Mouse (Mus musculus) forebrain, embryonic 14.5 days (tissue): ENCODE results near the gene Bcl7c. TPM values are rescaled to one million over a fixed set of nuclear protein-coding genes. Genes with fewer than 3 reads are reported as not detected.
"Not testable (repeated sequence)": the region's sequence is repeated elsewhere in the genome, so short reads cannot be mapped to it uniquely, and the experiment has no call there.

Source experiments
- ATAC-seq: fragments of 200-750 bp; cut with Nextera tagmentation; 2 replicates; pipeline ENCODE4 v1.8.0; 2017; ENCODE audit warnings: mild to moderate bottlenecking, moderate library complexity
- DNase-seq: peaks from one replicate; pipeline ENCODE4 v3.0.0-alpha.2; 2015; ENCODE audit warnings: low spot score
- H3K27ac ChIP-seq: fragments of 300-500 bp; sonication (generic); 2 replicates; pipeline ENCODE4 v1.5.1; 2014; ENCODE audit warnings: low read depth, mild to moderate bottlenecking, control low read depth, low read length, moderate library complexity
- H3K27me3 ChIP-seq: fragments of 300-500 bp; sonication (generic); replicated peaks from 2 replicates; pipeline ENCODE4 v1.6.1; 2014; ENCODE audit warnings: low read length, control low read depth, mixed read lengths; ENCODE audit not compliant: control insufficient read depth, insufficient read depth
- H3K36me3 ChIP-seq: fragments of 300-500 bp; sonication (generic); 2 replicates; pipeline ENCODE4 v1.6.1; 2014; ENCODE audit warnings: low read length, control low read depth; ENCODE audit not compliant: control insufficient read depth, insufficient read depth
- H3K4me1 ChIP-seq: fragments of 300-500 bp; sonication (generic); 2 replicates; pipeline ENCODE4 v1.6.1; 2014; ENCODE audit warnings: antibody characterized with exemption, low read length, control low read depth; ENCODE audit not compliant: control insufficient read depth, insufficient read depth
- H3K4me2 ChIP-seq: fragments of 300-500 bp; sonication (generic); 2 replicates; pipeline ENCODE4 v1.6.1; 2014; ENCODE audit warnings: mild to moderate bottlenecking, control low read depth, low read length
- H3K4me3 ChIP-seq: fragments of 300-500 bp; sonication (generic); 2 replicates; pipeline ENCODE4 v1.5.1; 2014; ENCODE audit warnings: low read depth, low read length, control low read depth
- H3K9ac ChIP-seq: fragments of 300-500 bp; sonication (generic); 2 replicates; pipeline ENCODE4 v1.6.1; 2014; ENCODE audit warnings: mild to moderate bottlenecking, low read length, control low read depth, moderate library complexity
- H3K9me3 ChIP-seq: fragments of 300-500 bp; sonication (generic); replicated peaks from 2 replicates; pipeline ENCODE4 v1.6.1; 2016; ENCODE audit warnings: low read length, control low read depth, mixed read lengths; ENCODE audit not compliant: control insufficient read depth
- WGBS: fragments of 180-500 bp; shearing (Covaris S2); extraction: QIAGEN DNeasy Blood & Tissue Kit; methylation state at CpG from one replicate; pipeline ENCODE4 v1.1.7; 2014; 5-methylcytosine and 5-hydroxymethylcytosine counted together
- polyA plus RNA-seq: library from polyadenylated mRNA; unstranded; fragments of >200 nt; fragmentation: Nextera tagmentation; extraction: Ambion mirVana; gene quantifications from 2 replicates; pipeline ENCODE4 v1.2.1, GENCODE M21; 2014

The Bcl7c gene
- polyA plus RNA-seq, 1 experiment from 2014 or later = 45.7 TPM

DNA sequence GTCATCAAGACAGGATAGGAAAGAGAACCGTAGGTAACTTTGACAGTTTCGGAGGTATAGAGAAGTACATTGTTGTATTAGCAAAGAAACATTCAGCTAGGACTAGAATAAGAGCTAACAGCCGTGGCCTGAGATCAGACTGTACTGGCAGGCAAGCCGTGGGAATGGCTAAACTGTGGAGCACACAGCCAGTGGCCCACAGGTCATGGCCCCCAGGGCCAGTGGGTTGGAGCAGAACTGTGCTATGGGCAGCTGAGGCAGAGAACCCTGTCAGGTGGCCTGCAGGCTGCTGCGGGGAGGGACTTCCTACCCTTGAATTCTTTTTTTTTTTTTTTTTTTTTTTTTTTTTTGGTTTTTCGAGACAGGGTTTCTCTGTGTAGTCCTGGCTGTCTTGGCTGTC, 59.5 kb downstream of the Bcl7c start:
- ATAC-seq = no peak
- Histone ChIP-seq H3K4me2 (no peak overlapping the region), H3K4me1 (no peaks in the 10 kb centered on the region), H3K27ac (no peak overlapping the region), H3K9me3 (no peaks in the 10 kb centered on the region), H3K27me3 (no peaks in the 10 kb centered on the region), H3K36me3 (no peaks in the 10 kb centered on the region), H3K4me3 (no peak overlapping the region), H3K9ac (no peak overlapping the region)
- WGBS = 90% methylated on average over 6 of the region's 6 CpGs
- no peak for DNase-seq

DNA sequence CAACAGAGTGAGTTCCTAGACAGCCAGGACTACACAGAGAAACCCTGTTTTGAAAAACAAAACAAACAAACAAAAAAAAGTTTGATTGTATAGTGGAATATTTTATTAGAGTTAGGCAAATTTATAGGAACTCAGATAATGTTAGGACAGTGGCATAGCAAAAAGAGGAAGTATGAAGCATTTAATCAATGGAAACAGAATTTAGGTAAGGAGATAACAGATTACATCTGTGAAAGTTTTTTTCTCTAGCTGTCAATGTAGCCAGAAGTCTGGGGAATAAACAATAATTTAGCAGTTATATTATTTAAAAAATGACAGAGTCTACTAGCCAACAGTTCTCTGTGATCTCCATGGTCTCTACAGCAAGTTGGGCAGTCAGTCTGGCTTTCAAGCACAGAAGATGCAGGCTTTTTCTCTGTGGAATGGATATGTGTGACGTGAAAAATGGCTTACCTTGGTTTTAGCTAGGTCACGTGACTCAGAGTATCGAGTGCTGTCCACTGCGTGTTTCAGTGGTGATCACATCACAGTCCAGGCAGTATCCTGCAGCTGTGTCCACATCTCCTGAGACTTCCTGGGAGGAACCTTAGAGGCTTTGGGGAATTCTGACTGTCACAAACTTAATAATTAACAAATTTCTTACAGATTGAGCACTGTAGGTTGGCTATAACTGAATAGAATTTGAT, 60.1 kb downstream of the Bcl7c start:
- DNase-seq (no peak), ATAC-seq (no peak)
- 89% methylated on average over 4 of the region's 4 CpGs for WGBS
- H3K36me3 ChIP-seq = no peaks in the 10 kb centered on the region
- no peak overlapping the region for H3K27ac ChIP-seq
- H3K9ac ChIP-seq = no peak overlapping the region
- H3K4me1 ChIP-seq = no peaks in the 10 kb centered on the region
- H3K27me3 ChIP-seq = no peaks in the 10 kb centered on the region
- no peak overlapping the region for H3K4me2 ChIP-seq
- H3K9me3 ChIP-seq = no peaks in the 10 kb centered on the region
- H3K4me3 ChIP-seq = no peak overlapping the region

DNA sequence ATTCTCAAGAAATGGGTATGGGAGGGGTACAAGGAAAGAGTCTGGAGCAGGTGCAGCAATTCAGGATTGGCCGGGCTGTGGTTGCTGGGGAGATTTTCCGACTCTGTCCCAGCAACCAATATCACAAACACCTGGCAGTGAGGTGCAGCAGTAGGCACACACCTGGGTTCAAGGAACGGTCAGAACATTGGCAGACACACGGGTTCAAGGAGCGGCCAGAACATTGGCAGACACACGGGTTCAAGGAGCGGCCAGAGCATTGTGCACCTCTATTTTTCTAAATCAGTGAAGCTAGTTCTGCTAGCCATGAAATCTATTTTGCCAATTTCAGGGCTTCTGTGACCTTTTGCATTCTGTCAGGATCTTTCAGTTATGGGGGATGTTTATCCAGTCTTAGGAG, 61.2 kb downstream of the Bcl7c start:
- not testable (repeated sequence) for H3K36me3 ChIP-seq, H3K4me2 ChIP-seq, ATAC-seq, H3K27ac ChIP-seq, DNase-seq, H3K9ac ChIP-seq, H3K4me1 ChIP-seq, H3K27me3 ChIP-seq, H3K4me3 ChIP-seq, H3K9me3 ChIP-seq
- WGBS = 91% methylated on average over 7 of the region's 7 CpGs

DNA sequence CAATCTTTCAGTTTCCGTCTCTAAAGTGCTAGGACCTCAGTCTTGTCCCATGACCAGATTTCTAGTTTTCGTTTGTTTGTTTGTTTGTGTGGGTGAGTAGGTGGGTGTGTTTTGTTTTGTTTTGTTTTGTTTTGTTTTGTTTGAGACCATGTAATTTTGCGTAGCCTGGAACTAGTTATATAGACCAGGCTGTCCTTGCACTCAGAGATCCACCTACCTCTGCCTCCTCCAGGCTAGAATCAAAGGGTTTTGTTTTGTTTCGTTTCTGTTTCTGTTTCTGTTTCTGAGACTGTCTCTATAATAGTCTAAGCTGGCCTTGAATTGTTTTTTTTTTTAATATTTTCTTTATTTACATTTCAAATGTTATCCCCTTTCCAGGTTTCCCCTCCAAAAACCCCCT, 62.4 kb downstream of the Bcl7c start:
- no peaks in the 10 kb centered on the region for H3K36me3 ChIP-seq
- H3K27ac ChIP-seq = no peak overlapping the region
- no peak overlapping the region for H3K4me3 ChIP-seq
- H3K4me2 ChIP-seq = no peak overlapping the region
- H3K9me3 ChIP-seq = no peaks in the 10 kb centered on the region
- H3K4me1 ChIP-seq = no peaks in the 10 kb centered on the region
- H3K9ac ChIP-seq = no peak overlapping the region
- WGBS = 91% methylated on average over 4 of the region's 4 CpGs
- DNase-seq (no peak), ATAC-seq (no peak)
- H3K27me3 ChIP-seq = no peaks in the 10 kb centered on the region

DNA sequence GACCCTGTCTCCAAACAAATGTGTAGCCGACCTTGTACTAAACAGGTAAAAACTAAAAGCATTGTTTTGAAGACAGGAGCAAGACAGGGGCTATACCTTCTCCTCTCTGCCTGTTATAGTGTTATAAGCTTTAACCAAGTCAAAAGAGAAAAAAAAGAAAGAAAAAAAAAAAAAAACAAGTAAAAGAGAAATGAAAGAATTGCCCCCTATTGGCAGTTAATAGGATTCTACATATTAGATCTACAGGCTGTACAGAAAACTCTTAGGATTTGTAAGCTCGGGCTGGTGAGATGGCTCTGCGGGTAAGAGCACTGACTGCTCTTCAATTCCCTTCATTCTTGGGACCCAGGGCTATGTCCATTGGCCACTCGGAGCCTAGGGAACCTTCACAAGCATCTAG, 66.5 kb downstream of the Bcl7c start:
- H3K4me3 ChIP-seq = no peak overlapping the region
- no peak for ATAC-seq
- WGBS = 67% methylated on average over 4 of the region's 4 CpGs

DNA sequence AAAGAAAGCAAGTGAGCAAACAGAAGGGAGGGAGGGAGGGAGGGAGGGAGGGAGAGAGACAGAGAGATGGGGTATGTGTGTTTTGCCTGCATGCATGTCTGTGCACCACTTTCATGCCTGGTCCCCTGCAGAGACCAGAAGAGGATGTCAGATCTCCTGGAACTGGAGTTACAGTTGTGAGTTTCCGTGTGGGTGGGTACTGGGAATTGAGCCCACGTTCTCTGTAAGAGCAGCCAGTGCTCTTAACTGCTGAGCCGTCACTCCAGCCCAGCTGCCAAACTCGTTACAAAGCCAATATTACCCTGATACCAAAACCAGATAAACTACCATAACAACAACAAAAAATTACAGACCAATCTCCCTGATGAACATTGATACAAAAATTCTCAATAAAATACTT, 67.5 kb downstream of the Bcl7c start:
- H3K9me3 ChIP-seq = no peaks in the 10 kb centered on the region
- H3K4me3 ChIP-seq = no peak overlapping the region
- DNase-seq = no peak
- H3K4me2 ChIP-seq = no peak overlapping the region
- WGBS = 54% methylated on average over 4 of the region's 4 CpGs
- no peak for ATAC-seq
- H3K9ac ChIP-seq = no peak overlapping the region
- no peaks in the 10 kb centered on the region for H3K36me3 ChIP-seq
- no peaks in the 10 kb centered on the region for H3K27me3 ChIP-seq
- peaks cover 5% of the 10 kb centered on the region; the same call in 1 of the 2 replicates for H3K4me1 ChIP-seq
- H3K27ac ChIP-seq = no peak overlapping the region

More for the DNA sequence above, 66.5 kb downstream of the Bcl7c start:
- Histone ChIP-seq H3K4me2 (no peak overlapping the region), H3K27ac (no peak overlapping the region), H3K9me3 (no peaks in the 10 kb centered on the region), H3K4me1 (peaks cover 2% of the 10 kb centered on the region; the same call in 1 of the 2 replicates), H3K27me3 (no peaks in the 10 kb centered on the region), H3K36me3 (no peaks in the 10 kb centered on the region), H3K9ac (no peak overlapping the region)
- no peak for DNase-seq

DNA sequence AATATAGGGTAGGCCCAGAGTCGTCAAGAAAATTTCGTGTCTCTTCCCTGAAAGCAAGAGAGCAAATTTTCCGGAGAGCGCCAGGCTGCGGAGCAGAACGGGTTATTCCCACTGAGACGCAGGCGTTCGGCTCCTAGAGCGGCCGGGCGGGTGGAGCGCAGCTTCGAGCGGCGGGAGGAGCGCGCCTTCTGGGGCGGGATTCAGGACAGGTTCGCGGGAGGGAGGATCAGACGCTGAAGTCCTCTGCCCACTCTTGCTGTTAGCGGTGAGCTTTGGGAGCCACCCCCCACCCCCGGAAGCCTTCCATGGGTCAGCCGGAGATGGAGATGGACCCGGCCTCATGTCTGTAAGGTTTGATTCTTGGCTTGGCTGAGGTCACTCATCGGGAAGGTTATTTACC, 71.8 kb downstream of the Bcl7c start:
- H3K9me3 ChIP-seq = no peaks in the 10 kb centered on the region
- no peaks in the 10 kb centered on the region for H3K27me3 ChIP-seq
- ATAC-seq (peak; percentile 81), DNase-seq (peak; percentile 85)
- H3K27ac ChIP-seq = no peak overlapping the region
- WGBS = under 1% methylated on average over 27 of the region's 27 CpGs
- H3K36me3 ChIP-seq = no peaks in the 10 kb centered on the region
- peak overlapping the region; percentile 50 for H3K4me3 ChIP-seq
- peak overlapping the region; percentile 75 for H3K9ac ChIP-seq
- peaks cover 5% of the 10 kb centered on the region; the same call in 1 of the 2 replicates for H3K4me1 ChIP-seq
- peak overlapping the region; percentile 72 for H3K4me2 ChIP-seq

DNA sequence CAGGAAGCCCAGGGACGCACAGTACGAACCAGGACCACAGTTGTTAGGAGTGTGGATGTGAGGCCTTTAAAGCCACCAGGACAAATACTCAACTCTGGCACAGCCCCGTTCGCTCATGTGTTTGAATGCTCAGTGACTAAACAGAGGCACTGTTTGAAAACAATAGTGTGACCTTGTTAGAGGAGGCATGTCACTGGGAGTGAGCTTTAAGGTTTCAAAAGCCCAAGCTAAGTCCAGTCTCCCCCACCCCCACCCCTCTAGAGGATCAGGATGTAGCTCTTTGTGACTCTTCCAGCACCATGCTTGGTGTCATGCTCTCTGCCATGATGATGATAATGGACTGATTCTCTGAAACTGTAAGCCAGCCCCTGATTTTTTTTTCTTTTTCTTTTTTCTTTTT, 77.3 kb downstream of the Bcl7c start:
- H3K4me3 ChIP-seq = no peak overlapping the region
- H3K9me3 ChIP-seq = no peaks in the 10 kb centered on the region
- H3K27me3 ChIP-seq = no peaks in the 10 kb centered on the region
- no peaks in the 10 kb centered on the region; the same call in 1 of the 2 replicates for H3K4me1 ChIP-seq
- DNase-seq (no peak), ATAC-seq (no peak)
- no peak overlapping the region for H3K9ac ChIP-seq
- H3K4me2 ChIP-seq = no peak overlapping the region
- 51% methylated on average over 4 of the region's 4 CpGs for WGBS
- H3K27ac ChIP-seq = no peak overlapping the region
- no peaks in the 10 kb centered on the region for H3K36me3 ChIP-seq

DNA sequence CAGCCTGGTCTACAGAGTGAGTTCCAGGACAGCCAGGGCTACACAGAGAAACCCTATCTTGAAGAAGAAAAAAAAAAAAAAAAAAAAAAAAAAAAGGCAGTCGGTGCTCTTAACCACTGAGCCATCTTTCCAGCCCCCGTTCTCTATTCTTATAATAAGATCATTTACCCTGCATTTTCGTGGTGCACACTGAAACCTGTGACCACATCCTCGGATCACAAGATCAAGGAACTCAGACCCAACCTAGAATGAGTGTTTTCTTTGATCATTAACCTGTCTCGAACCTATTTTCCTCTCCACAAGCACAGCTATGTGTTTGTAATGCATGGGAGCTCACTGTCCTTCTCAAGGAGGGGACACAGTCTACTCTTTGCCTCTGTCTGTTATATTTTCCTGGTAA, 80.1 kb downstream of the Bcl7c start:
- Histone ChIP-seq H3K4me2 (no peak overlapping the region), H3K27me3 (no peaks in the 10 kb centered on the region), H3K36me3 (no peaks in the 10 kb centered on the region), H3K4me1 (no peaks in the 10 kb centered on the region), H3K4me3 (no peak overlapping the region), H3K9me3 (no peaks in the 10 kb centered on the region), H3K9ac (no peak overlapping the region), H3K27ac (no peak overlapping the region)
- no peak for DNase-seq
- ATAC-seq = no peak
- WGBS = 87% methylated on average over 5 of the region's 5 CpGs
